Mouse (Mus musculus) ovary, postnatal 14 days (tissue): Measurements from ENCODE around the gene Cradd.

Source experiments
- DNase-seq: peaks from one replicate; pipeline ENCODE4 v3.0.0; 2022; ENCODE audit warnings: low spot score

Cradd gene

DNA sequence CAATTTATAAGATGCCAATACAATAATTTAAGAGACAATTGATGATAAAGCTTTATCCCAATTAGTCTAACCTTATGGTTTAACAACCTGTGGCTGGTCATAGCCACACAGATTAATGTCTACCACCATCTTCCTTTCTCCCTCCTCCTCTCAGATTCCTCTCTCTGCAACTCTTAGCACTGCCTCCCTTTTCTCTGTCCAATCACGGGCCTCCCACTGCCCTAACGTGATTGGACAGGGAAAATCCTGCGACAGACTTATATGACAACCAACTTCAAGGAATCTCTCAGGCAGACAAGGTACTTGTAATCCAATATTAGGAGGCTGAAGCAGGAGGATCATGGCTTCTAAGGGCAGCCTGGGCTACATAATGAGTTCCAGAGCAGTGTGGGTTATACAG lies 8.7 kb upstream of the Cradd start:
- DNase-seq, result no peak

DNA sequence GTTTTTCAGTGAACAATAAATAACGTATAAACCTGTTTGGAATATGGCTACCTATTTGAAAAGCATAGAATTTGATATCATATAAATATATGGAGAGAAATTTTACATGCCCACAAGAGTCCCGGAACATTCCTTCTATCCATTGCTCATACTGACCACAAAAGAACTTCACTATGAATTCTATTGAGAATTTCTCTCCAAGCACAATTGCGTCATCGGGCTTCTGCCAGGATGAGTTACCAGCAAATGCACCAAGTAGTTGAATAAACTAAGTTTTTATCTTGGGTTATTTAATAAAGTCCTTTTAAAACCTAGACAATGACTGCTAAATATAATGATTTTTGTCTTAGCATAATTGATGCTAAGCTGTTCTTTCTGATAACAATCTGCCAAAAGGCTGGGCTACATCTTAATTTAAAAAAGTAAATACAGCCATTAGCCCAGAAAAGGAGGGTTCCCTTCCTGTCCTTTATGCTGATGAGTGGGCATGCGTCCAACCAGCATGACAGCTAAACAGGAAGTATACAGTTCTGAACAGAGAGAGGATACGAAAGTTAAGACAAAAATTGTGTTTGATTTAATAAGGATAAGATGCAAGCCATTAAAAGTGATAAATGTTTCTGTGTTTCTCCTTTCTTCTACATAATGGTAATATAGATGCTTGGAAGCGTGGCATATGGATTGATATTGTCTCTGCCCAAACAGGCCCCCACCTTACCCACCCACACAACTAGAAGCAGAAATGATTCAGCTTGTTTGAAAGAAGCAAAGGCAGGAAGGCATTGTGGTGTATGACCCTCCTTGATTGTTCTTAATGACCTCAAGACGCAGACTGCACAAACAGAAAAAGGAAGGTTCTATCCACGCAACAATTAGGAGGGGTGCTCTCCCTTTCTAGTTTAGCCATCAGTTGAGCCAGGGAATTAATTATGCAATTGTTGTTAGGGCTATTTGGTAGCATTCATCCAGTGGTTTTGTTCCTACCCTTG lies 6.7 kb upstream of the Cradd start:
- DNase-seq, result no peak

DNA sequence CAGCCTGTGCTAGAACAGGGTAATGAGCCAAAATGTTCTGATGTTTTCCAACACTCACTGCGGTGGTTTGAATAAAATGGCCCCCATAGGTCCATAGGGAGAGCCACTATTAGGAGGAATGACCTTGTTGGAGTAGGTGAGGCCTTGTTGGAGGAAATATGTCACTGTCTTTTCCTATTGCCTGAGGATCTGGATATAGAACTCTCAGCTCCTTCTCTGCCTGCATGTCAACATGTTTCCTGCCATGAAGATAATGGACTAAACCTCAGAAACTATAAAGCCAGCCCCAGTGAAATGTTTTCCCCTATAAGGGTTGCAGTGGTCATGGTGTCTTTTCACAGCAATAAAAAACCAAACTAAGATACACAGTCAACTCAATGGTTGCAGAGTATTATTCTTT lies 6.0 kb upstream of the Cradd start:
- no peak for DNase-seq

DNA sequence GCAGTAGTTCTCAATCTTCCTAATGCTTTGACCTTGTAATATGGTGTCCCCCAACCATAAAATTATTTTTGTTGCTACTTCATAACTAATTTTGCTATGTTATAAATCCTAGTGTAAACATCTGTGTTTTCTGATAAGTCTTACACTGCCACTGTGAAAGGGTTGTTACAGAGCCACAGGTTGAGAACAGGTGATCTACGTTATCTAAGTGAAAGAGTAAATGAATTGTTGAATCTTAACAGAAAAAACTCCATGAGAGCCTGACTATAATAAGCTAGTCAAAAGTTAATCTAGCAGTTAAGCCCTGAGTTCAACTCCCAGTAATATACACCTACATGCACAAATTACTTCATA lies 322 bp upstream of the Cradd start:
- DNase-seq, result no peak

- peak; percentile 27 for DNase-seq
Observed at GRCm38 (mm10) chr10:95322076-95323070, 1.6 kb downstream of the Cradd start.

DNA sequence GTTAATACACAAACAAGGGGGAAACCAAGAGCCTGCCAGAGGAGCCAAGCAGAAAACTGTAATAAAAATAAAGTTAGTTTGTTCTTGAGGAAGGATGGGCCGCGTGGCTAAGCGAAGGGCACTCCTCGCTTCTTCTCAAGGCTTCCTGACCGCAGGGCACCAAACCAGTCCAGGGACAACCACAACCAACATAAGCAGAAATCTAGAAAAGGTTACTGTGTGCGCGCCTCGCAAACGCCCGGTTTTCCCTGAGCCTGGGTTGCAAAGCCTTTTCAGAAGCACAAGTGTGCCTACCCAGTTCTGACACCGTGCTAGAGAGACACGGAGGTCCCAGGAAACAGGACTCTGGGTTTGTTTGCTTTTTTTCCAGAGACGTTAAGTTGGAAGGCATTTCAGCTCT lies 4.9 kb downstream of the Cradd start:
- no peak for DNase-seq

- no peak for DNase-seq
Observed at GRCm38 (mm10) chr10:95318392-95318708, 5.6 kb downstream of the Cradd start.

- DNase-seq, result no peak
Observed at GRCm38 (mm10) chr10:95317581-95318391, 6.1 kb downstream of the Cradd start.

- DNase-seq, result no peak
Observed at GRCm38 (mm10) chr10:95317091-95317490, 6.8 kb downstream of the Cradd start.

- DNase-seq, result no peak
Observed at GRCm38 (mm10) chr10:95316675-95317074, 7.3 kb downstream of the Cradd start.

- DNase-seq, result no peak
Observed at GRCm38 (mm10) chr10:95315801-95316474, 8.0 kb downstream of the Cradd start.

GRCm38 (mm10) chr10:95315321-95315720 lies 8.6 kb downstream of the Cradd start:
- no peak for DNase-seq

DNA sequence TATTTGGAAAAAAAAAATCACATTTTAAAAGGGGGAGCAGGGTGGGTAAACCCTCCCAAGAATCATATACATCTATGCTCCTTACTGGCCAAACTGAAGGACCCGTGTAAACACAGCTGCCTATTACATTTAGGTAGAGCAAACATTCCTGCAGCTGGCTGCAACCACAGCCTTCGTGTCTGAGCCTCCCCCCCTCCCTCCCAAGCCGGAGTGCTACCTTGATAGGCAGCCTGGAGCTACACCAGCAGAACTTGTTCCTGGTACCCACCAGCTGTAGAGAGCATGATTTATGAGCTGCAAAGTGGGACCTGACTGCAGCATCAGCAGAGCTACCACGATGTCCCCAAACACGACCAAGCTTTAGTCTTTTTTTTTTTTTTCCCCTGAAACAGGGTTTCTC lies 9.9 kb downstream of the Cradd start:
- no peak for DNase-seq

DNA sequence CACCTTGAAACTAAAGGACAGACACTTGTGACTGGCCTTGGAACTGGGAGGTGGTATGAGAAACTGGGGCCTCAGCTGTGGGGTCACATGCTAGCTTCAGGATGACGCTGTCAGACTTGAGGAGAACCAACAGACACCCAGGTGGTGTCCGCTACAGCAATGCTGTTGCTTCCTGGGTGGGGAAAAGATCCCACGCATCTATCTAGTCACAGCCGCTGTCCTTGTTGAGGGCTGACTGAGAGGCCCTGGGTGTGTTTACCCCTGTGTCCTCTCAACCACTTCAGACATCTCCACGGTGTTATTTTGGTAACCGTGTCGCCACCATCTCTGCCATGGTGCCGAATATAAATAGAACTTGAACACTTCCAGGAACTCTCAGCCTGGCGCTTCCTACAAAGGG lies 10.4 kb downstream of the Cradd start:
- no peak for DNase-seq

DNA sequence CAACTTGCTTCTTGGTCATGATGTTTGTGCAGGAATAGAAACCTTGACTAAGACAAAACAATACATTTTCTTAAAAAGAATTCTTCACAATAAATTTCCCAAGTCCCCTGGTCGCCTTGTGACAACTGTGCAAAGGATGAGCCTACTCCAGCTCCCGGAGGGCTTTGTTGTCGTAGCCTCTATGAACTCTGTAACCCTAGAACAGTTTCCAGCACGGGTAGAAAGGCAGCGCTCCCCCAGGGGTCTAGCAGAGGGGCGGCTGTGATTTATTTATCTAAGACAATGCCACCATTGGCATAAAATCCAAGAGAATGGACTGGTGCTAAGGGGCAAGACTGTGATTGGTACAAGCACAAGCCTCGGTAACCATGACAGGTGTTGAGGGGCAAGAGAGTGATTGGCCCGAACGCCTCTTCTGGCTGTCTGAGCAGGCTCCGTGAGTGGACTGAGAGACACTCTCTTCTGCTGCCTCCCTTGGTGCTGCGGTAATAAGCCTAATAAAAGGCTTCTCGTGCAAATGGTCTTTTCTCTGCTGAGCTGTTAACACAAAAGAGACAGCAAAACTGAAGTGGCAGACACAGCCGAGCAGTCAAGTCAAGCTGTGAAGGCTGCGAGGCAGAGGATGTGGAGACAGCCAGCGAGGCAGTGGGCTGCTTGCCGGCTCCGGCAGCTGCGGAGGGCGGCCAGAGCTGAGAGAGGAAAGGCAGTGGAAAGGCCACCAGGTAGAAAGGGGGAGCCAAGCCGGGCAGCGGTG lies 13.1 kb downstream of the Cradd start:
- DNase-seq, result no peak

- DNase-seq, result no peak
Observed at GRCm38 (mm10) chr10:95309412-95310322, 14.3 kb downstream of the Cradd start.

GRCm38 (mm10) chr10:95308991-95309390 lies 14.9 kb downstream of the Cradd start:
- no peak for DNase-seq

DNA sequence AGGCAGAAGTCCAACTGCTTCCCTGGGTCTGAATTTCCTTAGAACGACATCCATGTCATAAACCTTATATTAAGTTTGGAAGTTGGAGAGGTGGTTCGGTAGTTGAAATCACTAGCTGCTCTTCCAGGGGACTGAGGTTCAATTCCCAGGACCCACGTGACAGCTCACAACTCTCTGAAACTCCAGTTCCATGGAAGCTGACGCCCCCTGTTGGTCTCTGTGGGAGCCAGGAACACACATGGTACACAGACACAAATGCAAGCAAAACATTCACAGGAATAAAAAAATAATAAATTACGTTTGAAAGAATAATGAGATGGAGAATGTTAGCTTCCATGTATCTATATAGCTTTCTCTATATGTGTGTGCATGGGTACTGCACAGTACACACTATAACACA lies 16.0 kb downstream of the Cradd start:
- DNase-seq, result no peak

DNA sequence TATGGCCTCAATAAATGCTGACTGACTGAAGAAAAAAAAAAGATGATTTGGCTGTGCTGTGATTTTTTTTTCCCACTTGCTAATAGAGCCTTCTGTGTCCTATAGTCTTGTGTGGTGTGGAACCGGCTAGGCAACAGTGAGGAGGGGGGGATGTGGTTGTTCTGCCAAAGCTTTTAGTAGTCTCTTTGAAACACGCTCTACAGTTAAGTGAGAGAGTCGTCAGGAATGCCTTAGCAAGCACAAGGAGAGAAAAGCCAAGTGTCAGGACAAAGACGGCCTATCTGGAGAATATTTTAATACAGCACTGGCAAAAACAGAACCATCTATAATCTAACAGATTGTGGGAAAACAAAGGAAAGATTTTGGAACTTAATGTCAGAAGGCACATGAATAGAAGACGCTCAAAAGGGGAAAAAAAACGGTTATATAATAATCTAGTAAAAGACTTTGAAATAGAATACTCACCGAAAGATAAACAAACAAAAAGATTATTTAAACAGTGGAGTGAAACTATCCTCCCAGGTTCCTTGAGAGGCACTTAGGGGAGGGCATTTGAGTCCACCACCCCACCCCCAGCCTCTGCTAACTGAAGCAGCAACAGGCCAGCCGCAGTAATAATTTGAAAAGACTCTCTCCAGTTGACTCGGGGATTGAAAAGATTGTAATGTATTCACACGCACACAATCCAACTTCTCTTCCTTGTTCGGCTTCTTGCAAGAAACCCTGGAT lies 16.9 kb downstream of the Cradd start:
- no peak for DNase-seq
